Mouse (Mus musculus) liver, embryonic 12.5 days (tissue): ENCODE results near the gene Ccdc42. TPM values are rescaled to one million over a fixed set of nuclear protein-coding genes. Genes with fewer than 3 reads are reported as not detected.

Experiments
- ATAC-seq: fragments of 200-750 bp; cut with Nextera tagmentation; 2 replicates; pipeline ENCODE4 v1.8.0; 2017; ENCODE audit warnings: moderate number of reproducible peaks, mild to moderate bottlenecking, moderate library complexity
- H3K27ac ChIP-seq: fragments of 300-500 bp; sonication (generic); 2 replicates; pipeline ENCODE4 v1.5.1; 2016; ENCODE audit warnings: mild to moderate bottlenecking
- H3K27me3 ChIP-seq: fragments of 300-500 bp; sonication (generic); replicated peaks from 2 replicates; pipeline ENCODE4 v1.6.1; 2016; ENCODE audit warnings: mild to moderate bottlenecking, moderate library complexity
- H3K36me3 ChIP-seq: fragments of 300-500 bp; sonication (generic); 2 replicates; pipeline ENCODE4 v1.6.1; 2016; ENCODE audit warnings: mild to moderate bottlenecking, moderate library complexity
- H3K4me1 ChIP-seq: fragments of 300-500 bp; sonication (generic); 2 replicates; pipeline ENCODE4 v1.6.1; 2016
- H3K4me2 ChIP-seq: fragments of 300-500 bp; sonication (generic); 2 replicates; pipeline ENCODE4 v1.6.1; 2016; ENCODE audit warnings: mild to moderate bottlenecking, moderate library complexity
- H3K4me3 ChIP-seq: fragments of 300-500 bp; sonication (generic); 2 replicates; pipeline ENCODE4 v1.5.1; 2016; ENCODE audit warnings: mild to moderate bottlenecking, moderate library complexity
- H3K9ac ChIP-seq: fragments of 300-500 bp; sonication (generic); 2 replicates; pipeline ENCODE4 v1.6.1; 2016; ENCODE audit warnings: mild to moderate bottlenecking, moderate library complexity
- H3K9me3 ChIP-seq: fragments of 300-500 bp; sonication (generic); replicated peaks from 2 replicates; pipeline ENCODE4 v1.6.1; 2016; ENCODE audit warnings: mild to moderate bottlenecking, moderate library complexity
- WGBS: fragments of 180-500 bp; shearing (Covaris S2); methylation state at CpG from one replicate; pipeline ENCODE4 v1.1.7; 2016; ENCODE audit not compliant: insufficient replicate concordance; 5-methylcytosine and 5-hydroxymethylcytosine counted together
- polyA plus RNA-seq: library from polyadenylated mRNA; unstranded; fragments of >200 nt; fragmentation: Nextera tagmentation; extraction: Ambion mirVana; gene quantifications from 2 replicates; pipeline ENCODE4 v1.2.1, GENCODE M21; 2016

Ccdc42 gene
- polyA plus RNA-seq, 1 experiment from 2014 or later: 0.15 TPM

DNA sequence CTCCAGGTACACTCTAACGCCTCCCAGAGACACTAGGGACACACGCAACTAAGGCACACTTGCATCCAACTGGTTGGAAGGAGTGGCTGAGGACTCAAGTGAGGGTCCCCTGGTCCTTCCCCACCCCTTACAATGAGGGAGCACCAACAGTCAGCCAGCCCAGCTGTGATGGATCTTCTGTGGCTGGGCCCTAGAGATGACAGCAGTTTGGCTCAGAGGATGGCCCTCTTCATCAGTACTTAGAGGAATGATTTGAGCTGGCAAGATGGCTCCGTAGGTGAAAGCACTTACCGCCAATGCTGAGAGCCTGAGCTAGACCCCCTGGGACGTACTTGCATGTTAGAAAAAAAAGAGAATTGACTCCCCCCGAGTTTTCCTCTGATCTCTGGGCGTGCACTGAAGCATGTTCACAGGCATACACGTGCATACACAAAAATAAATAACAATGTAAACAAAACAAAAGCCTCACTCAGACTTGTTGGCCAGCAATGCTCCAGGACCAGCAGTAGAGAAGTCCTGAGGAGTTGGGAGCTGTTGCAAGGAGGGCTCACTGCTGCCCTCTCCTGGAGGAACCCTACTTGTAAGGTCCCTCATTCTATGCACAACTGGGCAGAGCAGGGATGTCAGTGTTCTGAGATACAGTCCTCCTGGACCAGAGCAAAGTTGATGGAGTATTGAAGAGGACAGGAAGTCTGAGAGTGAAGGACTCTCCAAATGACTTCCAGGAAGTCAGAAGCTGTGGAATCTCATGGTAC, 2.4 kb downstream of the Ccdc42 start:
- no peak for ATAC-seq
- Histone ChIP-seq H3K9me3 (no peaks in the 10 kb centered on the region), H3K4me3 (no peak overlapping the region), H3K9ac (no peak overlapping the region), H3K36me3 (no peaks in the 10 kb centered on the region), H3K4me1 (no peaks in the 10 kb centered on the region), H3K27ac (no peak overlapping the region), H3K4me2 (no peak overlapping the region), H3K27me3 (peaks cover 20% of the 10 kb centered on the region)
- 52% methylated on average over 8 of the region's 8 CpGs for WGBS

DNA sequence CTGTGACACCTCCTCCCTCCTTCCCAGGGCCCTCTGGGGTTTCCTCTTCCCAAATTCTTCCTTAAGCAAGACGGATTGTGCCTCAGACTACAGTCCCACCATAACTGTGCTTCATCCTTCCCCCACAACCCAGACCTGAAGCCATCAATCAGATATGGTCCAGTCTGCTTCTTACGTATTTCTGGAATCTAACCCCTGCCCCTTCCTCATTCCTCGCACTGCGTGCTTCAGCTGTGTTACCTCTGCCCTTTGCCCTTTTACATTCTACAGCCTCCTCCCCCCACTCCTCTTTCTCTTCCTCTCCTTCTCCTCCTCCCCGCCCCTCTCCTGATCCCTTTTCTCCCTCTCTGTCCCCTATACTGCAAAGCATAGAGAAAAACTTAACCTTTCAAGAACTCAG, 4.9 kb downstream of the Ccdc42 start:
- H3K9ac ChIP-seq: no peak overlapping the region
- H3K27ac ChIP-seq: no peak overlapping the region
- peaks cover 18% of the 10 kb centered on the region for H3K27me3 ChIP-seq
- H3K4me2 ChIP-seq: no peak overlapping the region
- no peak overlapping the region for H3K4me3 ChIP-seq
- WGBS: 37% methylated on average over 5 of the region's 5 CpGs
- H3K4me1 ChIP-seq: no peaks in the 10 kb centered on the region
- ATAC-seq: no peak
- H3K36me3 ChIP-seq: no peaks in the 10 kb centered on the region
- no peaks in the 10 kb centered on the region for H3K9me3 ChIP-seq

GRCm38 (mm10) chr11:68593247-68593646, 6.4 kb downstream of the Ccdc42 start:
- 53% methylated on average over 3 of the region's 3 CpGs for WGBS
- no peak overlapping the region for H3K27ac ChIP-seq
- no peak for ATAC-seq

DNA sequence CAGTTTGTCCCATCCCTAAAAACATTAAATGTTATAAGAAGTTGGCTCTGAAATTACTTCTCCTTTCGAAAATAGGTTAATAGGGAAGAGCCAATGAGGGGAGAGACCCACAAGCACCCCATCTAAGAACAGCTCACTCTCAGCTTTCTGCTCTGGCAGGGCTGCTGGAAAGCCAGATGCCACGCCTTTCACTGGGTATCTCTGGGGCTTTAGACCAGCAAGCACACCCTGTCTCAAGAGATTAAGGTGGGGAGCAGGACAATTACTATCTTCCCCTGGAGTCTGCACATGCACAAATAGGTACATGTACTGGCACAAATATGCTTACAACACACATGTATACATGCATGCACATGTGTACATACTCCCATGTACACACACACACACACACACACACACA, 11.1 kb downstream of the Ccdc42 start:
- Histone ChIP-seq H3K27ac (no peak overlapping the region), H3K4me2 (no peak overlapping the region), H3K9ac (no peak overlapping the region), H3K27me3 (no peaks in the 10 kb centered on the region; the same call in 1 of the 2 replicates), H3K36me3 (no peaks in the 10 kb centered on the region), H3K4me1 (peaks cover 12% of the 10 kb centered on the region), H3K9me3 (no peaks in the 10 kb centered on the region), H3K4me3 (no peak overlapping the region)
- WGBS: 55% methylated on average over 2 of the region's 2 CpGs
- ATAC-seq: no peak

More at GRCm38 (mm10) chr11:68593247-68593646, 6.4 kb downstream of the Ccdc42 start:
- H3K27me3 ChIP-seq: peaks cover 18% of the 10 kb centered on the region
- H3K4me1 ChIP-seq: peaks cover 5% of the 10 kb centered on the region
- no peaks in the 10 kb centered on the region for H3K36me3 ChIP-seq
- H3K4me2 ChIP-seq: no peak overlapping the region
- no peak overlapping the region for H3K4me3 ChIP-seq
- no peak overlapping the region for H3K9ac ChIP-seq
- H3K9me3 ChIP-seq: no peaks in the 10 kb centered on the region

- Histone ChIP-seq H3K4me2 (no peak overlapping the region), H3K9me3 (no peaks in the 10 kb centered on the region), H3K27ac (no peak overlapping the region), H3K36me3 (no peaks in the 10 kb centered on the region), H3K4me1 (peaks cover 12% of the 10 kb centered on the region), H3K4me3 (no peak overlapping the region), H3K27me3 (no peaks in the 10 kb centered on the region), H3K9ac (no peak overlapping the region)
- 41% methylated on average over 6 of the region's 6 CpGs for WGBS
- ATAC-seq: no peak
Observed at GRCm38 (mm10) chr11:68600551-68601021, 13.8 kb downstream of the Ccdc42 start.

DNA sequence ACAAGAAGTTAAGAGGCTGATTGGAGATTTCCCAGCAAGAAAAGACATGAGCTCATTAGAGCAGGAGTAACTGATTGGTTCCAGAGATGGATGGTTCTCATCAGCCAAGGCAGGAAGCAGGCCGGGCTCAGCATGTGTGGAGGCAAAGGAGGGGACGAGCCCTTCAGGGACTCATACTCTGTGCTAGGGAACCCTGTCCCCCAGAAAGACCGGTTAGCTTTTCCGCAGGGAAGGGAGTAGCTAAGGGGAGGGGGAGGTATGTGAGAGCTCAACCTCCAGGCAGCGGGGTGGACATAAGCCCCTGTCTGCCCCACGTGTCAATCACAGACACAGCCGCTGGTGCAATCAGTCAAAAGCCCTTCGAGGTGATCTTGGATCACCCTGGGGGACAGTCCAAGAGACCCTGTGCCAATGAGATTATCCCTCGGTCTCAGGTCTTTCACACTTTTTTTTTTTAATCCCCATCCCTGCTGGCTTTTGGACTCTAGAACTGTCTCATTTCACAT, 14.7 kb downstream of the Ccdc42 start:
- no peak overlapping the region for H3K9ac ChIP-seq
- no peak overlapping the region for H3K4me3 ChIP-seq
- no peak for ATAC-seq
- 16% methylated on average over 9 of the region's 9 CpGs for WGBS
- no peaks in the 10 kb centered on the region for H3K27me3 ChIP-seq
- no peak overlapping the region for H3K4me2 ChIP-seq
- H3K36me3 ChIP-seq: no peaks in the 10 kb centered on the region
- H3K27ac ChIP-seq: peak overlapping the region; percentile 37; the same call in 1 of the 2 replicates
- no peaks in the 10 kb centered on the region for H3K9me3 ChIP-seq
- H3K4me1 ChIP-seq: peaks cover 12% of the 10 kb centered on the region

DNA sequence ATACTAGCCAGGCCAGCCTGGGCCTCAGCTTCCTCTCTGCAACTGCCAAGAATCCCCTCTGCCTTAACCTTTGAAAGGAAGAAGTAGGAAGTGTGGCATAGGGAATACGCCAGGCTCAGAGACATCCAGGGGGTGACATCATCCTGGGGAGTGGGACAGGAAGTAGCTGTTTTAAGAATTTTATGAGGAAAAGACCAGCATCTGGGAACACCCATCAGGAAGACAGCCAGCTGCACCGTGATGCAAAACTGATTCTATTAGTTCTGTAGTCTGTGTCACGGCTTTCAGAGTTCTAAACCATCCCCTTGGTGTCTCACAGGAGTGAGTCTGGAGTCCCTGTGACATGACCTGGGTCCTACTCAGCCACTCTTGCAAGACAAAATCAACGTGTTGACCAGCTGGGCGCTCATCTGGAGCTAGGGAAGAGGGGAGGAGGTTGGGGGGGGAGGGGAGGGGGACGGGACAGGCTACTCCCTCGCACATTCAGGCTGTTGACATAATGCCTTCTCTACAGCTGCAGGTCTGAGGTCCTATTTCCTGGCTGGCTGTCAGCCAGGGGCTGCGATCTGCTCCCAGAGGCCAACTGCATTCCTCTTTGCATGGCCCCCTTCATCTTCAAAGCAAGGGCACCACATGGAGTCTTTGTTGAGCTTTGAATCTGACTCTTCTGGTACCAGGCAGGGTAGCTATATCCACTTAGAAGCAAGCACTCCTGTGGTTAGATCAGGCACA, 15.5 kb downstream of the Ccdc42 start:
- no peaks in the 10 kb centered on the region for H3K36me3 ChIP-seq
- H3K27me3 ChIP-seq: no peaks in the 10 kb centered on the region
- no peak overlapping the region for H3K9ac ChIP-seq
- H3K4me2 ChIP-seq: no peak overlapping the region
- H3K27ac ChIP-seq: peak overlapping the region; percentile 37; the same call in 1 of the 2 replicates
- no peaks in the 10 kb centered on the region for H3K9me3 ChIP-seq
- H3K4me3 ChIP-seq: no peak overlapping the region
- ATAC-seq: 0 out of 2 replicates have a peak, but pooled peaks have one; percentile 15
- WGBS: 18% methylated on average over 8 of the region's 8 CpGs
- peaks cover 12% of the 10 kb centered on the region for H3K4me1 ChIP-seq

DNA sequence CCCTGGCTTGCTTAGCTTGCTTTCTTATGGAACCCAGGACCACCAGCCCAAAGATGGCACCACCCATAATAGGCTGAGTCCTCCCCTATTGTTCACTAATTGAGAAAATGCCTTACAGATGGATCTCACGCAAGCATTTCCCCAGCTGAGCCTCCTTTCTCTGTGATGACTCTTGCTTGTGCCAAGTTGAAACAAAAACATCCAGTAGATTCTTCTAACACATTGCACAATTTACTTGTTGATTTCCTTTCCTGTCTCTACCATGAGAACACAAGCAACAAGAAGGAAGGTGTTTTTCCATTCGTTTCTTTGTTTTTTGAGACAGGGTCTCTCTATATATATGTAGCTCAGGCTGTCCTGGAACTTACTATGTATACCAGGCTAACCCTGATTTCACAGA, 20.2 kb downstream of the Ccdc42 start:
- 68% methylated on average over 2 of the region's 2 CpGs for WGBS

DNA sequence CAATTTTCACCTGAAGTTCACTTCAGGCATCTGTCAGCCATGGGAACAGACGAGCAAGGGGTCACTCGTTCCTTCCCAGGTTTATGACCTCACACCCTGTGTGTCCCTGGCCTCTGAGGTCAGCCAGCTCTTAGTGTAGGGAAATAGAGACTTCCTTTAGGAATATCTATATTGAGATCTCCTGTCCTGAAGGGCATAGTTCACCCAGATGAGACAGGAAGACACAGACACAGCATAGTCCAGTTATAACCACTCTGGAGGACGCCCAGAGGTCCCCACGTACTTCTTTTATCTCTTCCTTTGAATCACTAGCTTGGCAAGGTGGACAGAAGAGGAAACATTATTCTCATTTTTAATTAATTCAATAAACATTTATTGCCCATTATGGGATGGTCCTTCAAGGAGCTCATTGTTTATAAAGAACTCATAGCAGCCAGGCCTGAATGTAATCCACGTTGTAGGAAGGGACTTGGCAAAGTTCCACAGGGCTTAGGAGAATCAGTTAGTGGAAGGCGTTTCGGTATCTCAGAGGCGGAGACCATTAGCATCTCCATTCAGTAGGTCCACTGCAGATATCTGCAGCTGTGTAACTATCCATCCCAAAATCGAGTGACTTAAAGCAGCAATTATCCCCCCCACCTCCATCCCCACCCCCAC, 23.2 kb downstream of the Ccdc42 start:
- Histone ChIP-seq H3K27me3 (peaks cover 7% of the 10 kb centered on the region; the same call in 1 of the 2 replicates), H3K27ac (no peak overlapping the region), H3K4me3 (no peak overlapping the region), H3K4me1 (no peaks in the 10 kb centered on the region), H3K36me3 (no peaks in the 10 kb centered on the region), H3K9ac (no peak overlapping the region), H3K4me2 (no peak overlapping the region), H3K9me3 (no peaks in the 10 kb centered on the region)
- WGBS: 61% methylated on average over 9 of the region's 9 CpGs
- no peak for ATAC-seq

More for the DNA sequence above, 20.2 kb downstream of the Ccdc42 start:
- Histone ChIP-seq H3K9ac (no peak overlapping the region), H3K36me3 (no peaks in the 10 kb centered on the region), H3K9me3 (no peaks in the 10 kb centered on the region), H3K4me3 (no peak overlapping the region), H3K27ac (no peak overlapping the region), H3K4me2 (no peak overlapping the region), H3K27me3 (no peaks in the 10 kb centered on the region), H3K4me1 (peaks cover 4% of the 10 kb centered on the region; the same call in 1 of the 2 replicates)
- no peak for ATAC-seq

- H3K4me1 ChIP-seq: no peaks in the 10 kb centered on the region
- no peak overlapping the region for H3K27ac ChIP-seq
- no peaks in the 10 kb centered on the region for H3K36me3 ChIP-seq
- H3K4me2 ChIP-seq: no peak overlapping the region
- peaks cover 7% of the 10 kb centered on the region; the same call in 1 of the 2 replicates for H3K27me3 ChIP-seq
- H3K9me3 ChIP-seq: no peaks in the 10 kb centered on the region
- no peak overlapping the region for H3K9ac ChIP-seq
- H3K4me3 ChIP-seq: no peak overlapping the region
- 74% methylated on average over 8 of the region's 8 CpGs for WGBS
- ATAC-seq: no peak
Observed at GRCm38 (mm10) chr11:68610567-68610947, 23.7 kb downstream of the Ccdc42 start.

DNA sequence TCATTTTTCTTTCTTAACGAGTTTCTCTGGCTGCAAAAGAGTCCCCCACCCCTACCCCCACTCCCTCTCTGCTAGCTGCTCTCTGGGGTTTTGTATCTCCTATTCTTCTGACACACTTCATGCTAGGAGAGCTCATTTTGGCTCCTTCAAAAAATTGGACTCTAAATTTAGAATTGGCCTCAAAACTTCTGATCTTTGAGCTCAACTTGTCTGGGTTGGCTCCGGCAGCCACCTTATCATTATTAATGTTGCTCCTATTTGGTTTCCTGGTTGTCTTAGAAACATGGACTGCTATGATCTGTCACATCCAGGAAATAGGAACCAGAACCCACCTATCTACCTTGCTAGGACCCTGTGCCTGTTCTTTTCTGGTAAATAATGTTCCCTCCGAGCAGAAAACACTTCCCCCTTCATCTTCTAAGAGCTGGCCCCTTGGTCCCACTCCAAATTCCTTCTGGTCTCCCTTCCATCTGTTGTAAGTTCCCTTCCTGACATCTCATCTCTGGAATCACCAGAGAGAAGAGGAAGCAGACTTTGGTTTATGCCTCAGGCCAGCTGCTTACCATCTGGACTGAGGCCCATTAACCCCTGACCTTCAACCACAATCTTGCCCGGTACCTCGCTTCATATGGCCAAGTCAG, 26.4 kb downstream of the Ccdc42 start:
- Histone ChIP-seq H3K9ac (no peak overlapping the region), H3K27me3 (peaks cover 7% of the 10 kb centered on the region; the same call in 1 of the 2 replicates), H3K4me3 (no peak overlapping the region), H3K36me3 (no peaks in the 10 kb centered on the region), H3K4me2 (no peak overlapping the region), H3K9me3 (no peaks in the 10 kb centered on the region), H3K4me1 (no peaks in the 10 kb centered on the region), H3K27ac (no peak overlapping the region)
- ATAC-seq: no peak
- WGBS: 40% methylated on average over 5 of the region's 5 CpGs
